Mouse (Mus musculus) liver, adult 2 months (tissue): ENCODE measurements around the gene Ints6. TPM values are rescaled to one million over a fixed set of nuclear protein-coding genes. Genes with fewer than 3 reads are reported as not detected.

Experiments
- DNase-seq: peaks from one replicate; pipeline ENCODE4 v3.0.0-alpha.2; 2011; ENCODE audit warnings: low read depth, low spot score; ENCODE audit errors: extremely low read depth
- H3K27ac ChIP-seq: fragments of 200-500 bp; replicated peaks from 2 replicates; pipeline ENCODE4 v1.5.1; 2012; ENCODE audit warnings: low read depth, mild to moderate bottlenecking, control low read depth, inconsistent platforms, low read length; ENCODE audit not compliant: insufficient read depth
- H3K27me3 ChIP-seq: fragments of 200-500 bp; 2 replicates; pipeline ENCODE4 v1.6.1; 2012; ENCODE audit warnings: mild to moderate bottlenecking, moderate library complexity, low read length, inconsistent platforms; ENCODE audit not compliant: control insufficient read depth, insufficient read depth
- H3K36me3 ChIP-seq: fragments of 200-500 bp; 2 replicates; pipeline ENCODE4 v1.6.1; 2012; ENCODE audit warnings: low read length, inconsistent platforms; ENCODE audit not compliant: control insufficient read depth, insufficient read depth
- H3K4me1 ChIP-seq: fragments of 200-500 bp; 2 replicates; pipeline ENCODE4 v1.6.1; 2011; ENCODE audit warnings: low read length; ENCODE audit not compliant: control insufficient read depth, insufficient read depth
- H3K4me3 ChIP-seq: fragments of 200-500 bp; 2 replicates; pipeline ENCODE4 v1.5.1; 2011; ENCODE audit warnings: low read depth, mild to moderate bottlenecking, control low read depth, low read length, moderate library complexity; ENCODE audit not compliant: insufficient read depth
- H3K79me2 ChIP-seq: fragments of 200-500 bp; 2 replicates; pipeline ENCODE4 v1.6.1; 2012; ENCODE audit warnings: inconsistent platforms, mild to moderate bottlenecking, low read length, moderate library complexity; ENCODE audit not compliant: control insufficient read depth, insufficient read depth
- H3K9ac ChIP-seq: fragments of 200-500 bp; 2 replicates; pipeline ENCODE4 v1.6.1; 2012; ENCODE audit warnings: low read depth, mild to moderate bottlenecking, control low read depth, inconsistent platforms, low read length
- CTCF ChIP-seq: fragments of 200-500 bp; IDR thresholded peaks from 2 replicates; pipeline ENCODE4 v1.5.1; 2011; ENCODE audit warnings: low read depth, low read length, control low read depth
- POLR2A ChIP-seq: fragments of 200-500 bp; IDR thresholded peaks from 2 replicates; pipeline ENCODE4 v1.6.1; 2011; ENCODE audit warnings: low read length, control low read depth; ENCODE audit not compliant: insufficient read depth; ENCODE audit errors: extremely low read depth
- WGBS: fragments of 180-500 bp; shearing (Covaris S2); methylation state at CpG from one replicate; pipeline ENCODE4 v1.1.7; 2018; 5-methylcytosine and 5-hydroxymethylcytosine counted together
- polyA plus RNA-seq: library from polyadenylated mRNA; depleted of rRNA; stranded (reverse); fragments of >200 nt; gene quantifications from 2 replicates; pipeline ENCODE4 v1.2.3, GENCODE M21; 2012; rRNA removed
- total RNA-seq: library from RNA; depleted of rRNA; stranded (reverse); fragments of >200 nt; gene quantifications from 2 replicates; pipeline ENCODE4 v1.2.3, GENCODE M21; 2014; rRNA removed

Gene Ints6
- 17.4 and 25.3 TPM in 2 replicates for total RNA-seq
- polyA plus RNA-seq = 3.1 and 3.4 TPM in 2 replicates

- Histone ChIP-seq H3K4me1 (no peaks in the 10 kb centered on the region; the same call in 1 of the 2 replicates), H3K9ac (peak within 1 kb of the TSS; percentile 94), H3K36me3 (peaks cover 13% of the 10 kb centered on the region), H3K27ac (peak within 1 kb of the TSS; percentile 95), H3K4me3 (peak within 1 kb of the TSS; percentile 99), H3K27me3 (no peaks in the 10 kb centered on the region), H3K79me2 (peaks cover 5% of the 10 kb centered on the region; the same call in 1 of the 2 replicates)
- WGBS = under 1% methylated on average over 72 of the region's 72 CpGs
- peak; percentile 98 for DNase-seq
- no peak for TF ChIP-seq CTCF
- peak; percentile 100 for TF ChIP-seq POLR2A
These were observed at the start of gene Ints6 for GRCm38 (mm10) chr14:62761036-62761881. TSS of gene Ints6 (minus strand) at chr14:62761169.

- no peaks in the 10 kb centered on the region for H3K79me2 ChIP-seq
- peak; percentile 28 for DNase-seq
- no peak for TF ChIP-seq POLR2A
- TF ChIP-seq CTCF = no peak
- no peaks in the 10 kb centered on the region for H3K27me3 ChIP-seq
- H3K9ac ChIP-seq = no peak overlapping the region
- H3K4me1 ChIP-seq = no peaks in the 10 kb centered on the region
- no peak overlapping the region for H3K27ac ChIP-seq
- WGBS = 74% methylated on average over 7 of the region's 7 CpGs
- H3K4me3 ChIP-seq = no peak overlapping the region
- no peaks in the 10 kb centered on the region for H3K36me3 ChIP-seq
These were observed 47.9 kb upstream of the Ints6 start for GRCm38 (mm10) chr14:62808661-62809523.

DNA sequence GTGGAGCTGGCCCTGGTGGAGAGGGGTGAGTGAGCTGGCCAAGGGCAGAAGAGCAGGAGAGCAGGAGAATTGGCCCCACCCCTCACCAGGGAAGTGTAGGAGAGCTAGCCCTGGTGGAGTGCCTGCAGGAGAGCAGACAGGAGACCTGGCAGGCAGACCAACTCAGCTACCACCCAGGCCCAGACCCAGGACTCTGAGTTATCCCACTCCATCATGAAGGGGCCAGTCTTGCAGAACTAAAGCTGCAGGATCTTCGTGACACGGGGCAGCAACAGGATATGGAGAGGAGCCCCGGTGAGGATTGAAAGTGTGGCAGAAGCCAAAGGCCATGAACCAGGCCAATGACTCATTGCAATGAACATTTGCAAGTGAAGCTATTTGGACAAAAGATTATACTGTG, 46.0 kb upstream of the Ints6 start:
- DNase-seq = no peak
- no peak overlapping the region for H3K9ac ChIP-seq
- no peaks in the 10 kb centered on the region for H3K4me1 ChIP-seq
- no peaks in the 10 kb centered on the region for H3K79me2 ChIP-seq
- no peaks in the 10 kb centered on the region for H3K27me3 ChIP-seq
- TF ChIP-seq CTCF (no peak), POLR2A (no peak)
- no peak overlapping the region for H3K4me3 ChIP-seq
- WGBS = 56% methylated on average over 3 of the region's 3 CpGs
- no peaks in the 10 kb centered on the region for H3K36me3 ChIP-seq
- H3K27ac ChIP-seq = no peak overlapping the region

- Histone ChIP-seq H3K79me2 (no peaks in the 10 kb centered on the region), H3K27me3 (no peaks in the 10 kb centered on the region), H3K4me3 (no peak overlapping the region), H3K4me1 (no peaks in the 10 kb centered on the region), H3K27ac (no peak overlapping the region), H3K9ac (no peak overlapping the region), H3K36me3 (no peaks in the 10 kb centered on the region)
- DNase-seq = no peak
- no peak for TF ChIP-seq CTCF
- no peak for TF ChIP-seq POLR2A
- 89% methylated on average over 5 of the region's 5 CpGs for WGBS
These were observed 42.2 kb upstream of the Ints6 start for GRCm38 (mm10) chr14:62803204-62803603.

DNA sequence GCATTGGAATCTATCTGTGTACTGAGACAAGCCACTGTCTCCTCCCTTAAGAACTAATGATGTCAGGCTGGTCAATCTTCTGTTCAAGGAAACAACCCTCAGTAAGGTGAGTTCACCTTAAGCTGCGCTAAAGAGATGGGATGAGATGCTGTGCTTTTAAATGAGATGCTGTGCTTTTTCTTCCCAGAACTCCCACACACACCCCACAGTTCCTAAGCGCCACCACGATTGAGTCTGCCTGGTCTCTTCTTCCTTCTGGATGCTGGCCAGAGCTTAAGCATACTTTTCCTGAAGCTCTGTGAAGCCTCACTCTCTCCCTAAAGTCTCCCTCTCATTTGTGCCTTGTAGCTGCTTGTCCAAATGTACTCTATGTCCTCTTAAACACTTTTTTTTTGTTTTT, 39.8 kb upstream of the Ints6 start:
- Histone ChIP-seq H3K79me2 (no peaks in the 10 kb centered on the region), H3K27ac (no peak overlapping the region), H3K9ac (no peak overlapping the region), H3K36me3 (no peaks in the 10 kb centered on the region), H3K4me3 (no peak overlapping the region), H3K27me3 (no peaks in the 10 kb centered on the region), H3K4me1 (no peaks in the 10 kb centered on the region)
- DNase-seq = no peak
- TF ChIP-seq POLR2A = no peak
- TF ChIP-seq CTCF = no peak
- 81% methylated on average over 3 of the region's 3 CpGs for WGBS
